Mouse (Mus musculus) lung, embryonic 14.5 days (tissue): ENCODE results near the gene Retreg3. TPM values are rescaled to one million over a fixed set of nuclear protein-coding genes. Genes with fewer than 3 reads are reported as not detected.

Experiments
- ATAC-seq: fragments of 200-750 bp; cut with Nextera tagmentation; 2 replicates; pipeline ENCODE4 v1.8.0; 2017; ENCODE audit warnings: mild to moderate bottlenecking, moderate TSS enrichment, moderate library complexity; ENCODE audit not compliant: insufficient read depth
- DNase-seq: peaks from one replicate; pipeline ENCODE4 v3.0.0-alpha.2; 2015
- H3K27ac ChIP-seq: fragments of 300-500 bp; sonication (generic); 2 replicates; pipeline ENCODE4 v1.5.1; 2014; ENCODE audit warnings: low read depth, mild to moderate bottlenecking, moderate library complexity
- H3K27me3 ChIP-seq: fragments of 300-500 bp; sonication (generic); 2 replicates; pipeline ENCODE4 v1.6.1; 2014; ENCODE audit warnings: low read length, control low read depth; ENCODE audit not compliant: insufficient read depth
- H3K36me3 ChIP-seq: fragments of 300-500 bp; sonication (generic); 2 replicates; pipeline ENCODE4 v1.6.1; 2014; ENCODE audit warnings: control low read depth; ENCODE audit not compliant: insufficient read depth
- H3K4me1 ChIP-seq: fragments of 300-500 bp; sonication (generic); 2 replicates; pipeline ENCODE4 v1.6.1; 2014; ENCODE audit warnings: antibody characterized with exemption, control low read depth; ENCODE audit not compliant: insufficient read depth
- H3K4me2 ChIP-seq: fragments of 300-500 bp; sonication (generic); 2 replicates; pipeline ENCODE4 v1.6.1; 2014; ENCODE audit warnings: mild to moderate bottlenecking
- H3K4me3 ChIP-seq: fragments of 300-500 bp; sonication (generic); 2 replicates; pipeline ENCODE4 v1.5.1; 2014; ENCODE audit warnings: low read depth, low read length
- H3K9ac ChIP-seq: fragments of 300-500 bp; sonication (generic); 2 replicates; pipeline ENCODE4 v1.6.1; 2014
- H3K9me3 ChIP-seq: fragments of 300-500 bp; sonication (generic); 2 replicates; pipeline ENCODE4 v1.6.1; 2016; ENCODE audit warnings: low read depth, low read length, control low read depth
- CTCF ChIP-seq: IDR thresholded peaks from 2 replicates; pipeline ENCODE4 v1.5.1; 2016; ENCODE audit warnings: antibody characterized with exemption, low read depth
- WGBS: fragments of 180-500 bp; shearing (Covaris S2); extraction: QIAGEN DNeasy Blood & Tissue Kit; methylation state at CpG from one replicate; pipeline ENCODE4 v1.1.7; 2014; 5-methylcytosine and 5-hydroxymethylcytosine counted together
- polyA plus RNA-seq: library from polyadenylated mRNA; unstranded; fragments of >200 nt; fragmentation: Nextera tagmentation; extraction: Ambion mirVana; gene quantifications from 2 replicates; pipeline ENCODE4 v1.2.1, GENCODE M21; 2014

Gene Retreg3
- polyA plus RNA-seq, 1 experiment from 2014 or later: 9.3 TPM

GRCm38 (mm10) chr11:101064462-101064861 lies 55.2 kb downstream of the Retreg3 start:
- ATAC-seq (no peak), DNase-seq (no peak)
- Histone ChIP-seq H3K9ac (no peak overlapping the region), H3K4me2 (peak overlapping the region; percentile 32; the same call in 1 of the 2 replicates), H3K4me3 (no peak overlapping the region), H3K4me1 (peaks cover 31% of the 10 kb centered on the region), H3K9me3 (no peaks in the 10 kb centered on the region), H3K27ac (peak overlapping the region; percentile 96), H3K27me3 (peaks cover 7% of the 10 kb centered on the region; the same call in 1 of the 2 replicates), H3K36me3 (peaks cover 23% of the 10 kb centered on the region)
- TF ChIP-seq CTCF: no peak
- 67% methylated on average over 4 of the region's 4 CpGs for WGBS

- Histone ChIP-seq H3K4me2 (peak overlapping the region; percentile 32), H3K4me3 (no peak overlapping the region), H3K9ac (peak overlapping the region; percentile 14), H3K4me1 (peaks cover 35% of the 10 kb centered on the region), H3K27ac (peak overlapping the region; percentile 96), H3K9me3 (no peaks in the 10 kb centered on the region), H3K27me3 (0 out of 2 replicates have a peak, but pooled peaks cover 2% of the 10 kb centered on the region), H3K36me3 (peaks cover 23% of the 10 kb centered on the region)
- DNase-seq (peak; percentile 72), ATAC-seq (peak; percentile 65)
- TF ChIP-seq CTCF: no peak
- WGBS: 13% methylated on average over 12 of the region's 12 CpGs
These were observed 55.9 kb downstream of the Retreg3 start for GRCm38 (mm10) chr11:101063676-101064327.

- H3K36me3 ChIP-seq: peaks cover 23% of the 10 kb centered on the region
- 56% methylated on average over 14 of the region's 14 CpGs for WGBS
- DNase-seq (no peak), ATAC-seq (peak; percentile 4; the same call in 1 of the 2 replicates)
- no peaks in the 10 kb centered on the region for H3K27me3 ChIP-seq
- H3K9me3 ChIP-seq: no peaks in the 10 kb centered on the region
- H3K27ac ChIP-seq: peak overlapping the region; percentile 96
- TF ChIP-seq CTCF: no peak
- H3K4me2 ChIP-seq: peak overlapping the region; percentile 32
- H3K4me3 ChIP-seq: no peak overlapping the region
- peak overlapping the region; percentile 14; the same call in 1 of the 2 replicates for H3K9ac ChIP-seq
- peaks cover 41% of the 10 kb centered on the region for H3K4me1 ChIP-seq
These were observed 56.6 kb downstream of the Retreg3 start for GRCm38 (mm10) chr11:101062971-101063675.

- WGBS: 74% methylated on average over 12 of the region's 12 CpGs
- no peaks in the 10 kb centered on the region for H3K9me3 ChIP-seq
- H3K36me3 ChIP-seq: peaks cover 25% of the 10 kb centered on the region
- peak; percentile 39; the same call in 1 of the 2 replicates for TF ChIP-seq CTCF
- ATAC-seq (no peak), DNase-seq (no peak)
- H3K9ac ChIP-seq: peak overlapping the region; percentile 14; the same call in 1 of the 2 replicates
- no peak overlapping the region for H3K4me3 ChIP-seq
- peaks cover 44% of the 10 kb centered on the region for H3K4me1 ChIP-seq
- H3K27ac ChIP-seq: peak overlapping the region; percentile 96
- H3K27me3 ChIP-seq: no peaks in the 10 kb centered on the region
- H3K4me2 ChIP-seq: no peak overlapping the region
These were observed 57.4 kb downstream of the Retreg3 start for GRCm38 (mm10) chr11:101062165-101062884.

GRCm38 (mm10) chr11:101061049-101061448 lies 58.6 kb downstream of the Retreg3 start:
- no peak overlapping the region for H3K4me3 ChIP-seq
- H3K27me3 ChIP-seq: no peaks in the 10 kb centered on the region
- no peak for DNase-seq
- TF ChIP-seq CTCF: no peak
- H3K9ac ChIP-seq: no peak overlapping the region
- ATAC-seq: no peak
- H3K9me3 ChIP-seq: no peaks in the 10 kb centered on the region
- 83% methylated on average over 5 of the region's 5 CpGs for WGBS
- peaks cover 29% of the 10 kb centered on the region for H3K36me3 ChIP-seq
- peaks cover 53% of the 10 kb centered on the region for H3K4me1 ChIP-seq
- H3K4me2 ChIP-seq: no peak overlapping the region
- H3K27ac ChIP-seq: no peak overlapping the region

GRCm38 (mm10) chr11:101060126-101060525 lies 59.6 kb downstream of the Retreg3 start:
- no peaks in the 10 kb centered on the region for H3K9me3 ChIP-seq
- peak overlapping the region; percentile 91 for H3K27ac ChIP-seq
- H3K4me3 ChIP-seq: no peak overlapping the region
- H3K4me1 ChIP-seq: peaks cover 57% of the 10 kb centered on the region
- 31% methylated on average over 8 of the region's 8 CpGs for WGBS
- ATAC-seq (no peak; the same call in 1 of the 2 replicates), DNase-seq (peak; percentile 84)
- peaks cover 38% of the 10 kb centered on the region for H3K36me3 ChIP-seq
- H3K9ac ChIP-seq: 0 out of 2 replicates have a peak overlapping the region, but pooled peaks have one; percentile 18
- no peak for TF ChIP-seq CTCF
- no peaks in the 10 kb centered on the region for H3K27me3 ChIP-seq
- H3K4me2 ChIP-seq: no peak overlapping the region
